Mouse (Mus musculus): ENCODE measurements around the gene Rab7b.

- TF ChIP-seq CTCF (IDR thresholded peaks at IDR 0.05; ENCODE audit: insufficient read depth, low read length) (no peak), POLR2A (IDR thresholded peaks at IDR 0.05; ENCODE audit: borderline replicate concordance, extremely low read depth, low read depth, low read length) (no peak)
Observed at GRCm38 (mm10) chr1:131748636-131749035, 60.1 kb downstream of the Rab7b start.
